Mouse (Mus musculus) mammary gland, adult 2 months (tissue): ENCODE results near the gene Luzp2. TPM values are rescaled to one million over a fixed set of nuclear protein-coding genes. Genes with fewer than 3 reads are reported as not detected.

Experiments used
- polyA plus RNA-seq: library from polyadenylated mRNA; depleted of rRNA; stranded (reverse); fragments of >200 nt; gene quantifications from 2 replicates; pipeline ENCODE4 v1.2.3, GENCODE M21; 2012; ENCODE audit warnings: low replicate concordance; rRNA removed

Gene Luzp2
- polyA plus RNA-seq, result 0.04 and 0.09 TPM in 2 replicates

GRCm38 (mm10) chr7:54835372-54835851, at the start of gene Luzp2:
Gene Luzp2, plus strand, starts transcription at chr7:54835498.

